Mouse (Mus musculus) bone marrow macrophage, adult 2 months (primary cell): ENCODE data around the gene St6galnac5. TPM values are rescaled to one million over a fixed set of nuclear protein-coding genes. Genes with fewer than 3 reads are reported as not detected.
A peak's percentile ranks its signal among the peaks of the same experiment; 100 is the strongest.

Experiments
- H3K27ac ChIP-seq: 2 replicates; pipeline ENCODE4 v1.5.1; 2012; ENCODE audit warnings: low read depth, low read length; ENCODE audit not compliant: insufficient read depth
- H3K4me1 ChIP-seq: 2 replicates; pipeline ENCODE4 v1.6.1; 2012; ENCODE audit warnings: low read length; ENCODE audit not compliant: control insufficient read depth, insufficient read depth
- H3K4me3 ChIP-seq: 2 replicates; pipeline ENCODE4 v1.5.1; 2012; ENCODE audit warnings: mild to moderate bottlenecking, low read length, moderate library complexity; ENCODE audit not compliant: insufficient read depth
- CTCF ChIP-seq: IDR thresholded peaks from 2 replicates; pipeline ENCODE4 v1.5.1; 2012; ENCODE audit warnings: low read depth, mild to moderate bottlenecking, low read length, moderate library complexity
- POLR2A ChIP-seq: IDR thresholded peaks from 2 replicates; pipeline ENCODE4 v1.6.1; 2012; ENCODE audit warnings: mild to moderate bottlenecking, low read depth, low read length, borderline replicate concordance
- polyA plus RNA-seq: library from polyadenylated mRNA; stranded (reverse); fragments of >200 nt; gene quantifications from 2 replicates; pipeline ENCODE4 v1.2.4, GENCODE M21; 2012; ENCODE audit not compliant: missing spikeins, insufficient read depth, insufficient read length

The St6galnac5 gene
- polyA plus RNA-seq, 1 experiment, result not detected

DNA sequence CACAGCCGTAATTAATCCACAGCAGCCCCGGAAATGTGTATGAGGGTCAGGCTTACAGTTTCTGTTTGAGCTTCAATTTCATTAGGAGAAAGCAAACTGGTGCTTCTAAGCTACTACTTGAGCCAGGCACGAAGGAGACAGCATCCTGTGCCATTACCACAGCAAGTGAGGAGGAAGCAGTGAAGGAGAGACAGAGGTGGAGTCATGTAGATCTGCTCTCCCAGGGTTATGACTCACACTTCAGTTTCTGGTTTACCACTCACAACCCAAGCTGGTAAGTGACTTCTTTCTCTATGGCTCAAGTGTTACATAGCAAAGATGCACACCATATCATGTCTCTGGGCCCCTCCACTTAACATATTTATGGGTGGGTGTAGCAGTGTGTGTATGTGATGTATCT, 61.7 kb downstream of the St6galnac5 start:
- Histone ChIP-seq H3K4me3 (no peak overlapping the region), H3K4me1 (peaks cover 7% of the 10 kb centered on the region; the same call in 1 of the 2 replicates), H3K27ac (no peak overlapping the region)
- TF ChIP-seq POLR2A, result no peak
- no peak for TF ChIP-seq CTCF

DNA sequence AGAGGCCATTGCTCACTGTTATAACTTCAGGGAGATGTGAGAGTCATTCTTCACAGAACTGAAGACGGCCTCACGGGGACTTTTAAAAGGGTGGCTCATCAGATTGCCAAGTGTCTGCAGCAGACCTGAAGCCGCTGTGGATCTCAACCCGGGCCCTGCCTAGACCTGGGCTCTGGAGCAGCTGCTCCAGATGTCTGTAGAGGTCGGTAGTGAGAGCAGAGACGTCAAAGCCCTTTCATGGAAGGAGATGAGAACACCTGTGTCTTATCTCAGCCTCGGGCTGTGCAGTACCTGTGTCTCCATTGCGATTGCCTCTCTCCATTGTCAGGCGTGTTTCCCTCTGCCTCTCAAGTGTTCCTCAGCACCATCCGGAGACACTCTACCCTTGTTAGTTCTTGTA, 62.9 kb downstream of the St6galnac5 start:
- H3K4me3 ChIP-seq, result no peak overlapping the region
- H3K4me1 ChIP-seq, result peaks cover 7% of the 10 kb centered on the region; the same call in 1 of the 2 replicates
- TF ChIP-seq POLR2A (no peak), CTCF (no peak)
- H3K27ac ChIP-seq, result no peak overlapping the region

DNA sequence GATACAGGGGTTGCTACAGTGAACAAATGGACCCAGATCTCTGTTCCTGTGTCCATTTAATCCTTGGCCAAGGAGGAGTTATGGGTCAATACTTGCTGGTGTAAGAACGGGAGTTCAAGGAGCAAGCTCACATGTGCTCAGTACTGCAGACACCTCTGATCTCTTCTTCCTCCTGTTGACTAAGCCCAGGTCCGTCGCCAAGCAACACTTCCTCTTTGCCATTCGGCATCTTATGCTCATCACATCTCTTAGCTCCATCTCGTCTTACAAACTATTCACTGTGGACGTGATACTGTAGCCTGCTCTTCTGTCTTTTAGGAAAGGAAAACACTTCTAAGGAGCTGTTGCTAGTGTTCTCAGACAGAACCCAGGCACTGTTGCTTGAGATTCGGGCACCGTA, 64.5 kb downstream of the St6galnac5 start:
- H3K27ac ChIP-seq, result no peak overlapping the region
- H3K4me3 ChIP-seq, result no peak overlapping the region
- peaks cover 16% of the 10 kb centered on the region for H3K4me1 ChIP-seq
- TF ChIP-seq CTCF, result no peak
- no peak for TF ChIP-seq POLR2A

DNA sequence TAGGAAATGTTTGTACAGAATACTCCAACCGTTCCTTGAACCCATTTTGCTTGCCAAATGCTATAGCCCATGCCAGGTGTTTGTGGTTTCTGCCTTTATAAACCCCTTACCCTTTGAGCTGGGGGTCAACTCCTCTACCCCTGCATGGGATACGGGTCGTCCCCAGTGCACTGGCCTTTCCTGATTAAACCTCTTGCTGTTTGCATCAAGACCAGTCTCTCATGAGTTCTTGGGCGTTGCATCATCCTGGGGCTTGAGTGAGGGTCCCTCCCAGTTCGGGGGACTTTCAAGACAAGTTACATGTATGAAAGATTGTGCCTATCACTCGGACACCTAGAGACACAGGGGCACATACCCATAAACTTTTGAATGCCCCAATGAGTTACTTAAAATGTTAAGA, 67.7 kb downstream of the St6galnac5 start:
- Histone ChIP-seq H3K4me3 (no peak overlapping the region), H3K4me1 (peaks cover 22% of the 10 kb centered on the region), H3K27ac (no peak overlapping the region)
- no peak for TF ChIP-seq POLR2A
- no peak for TF ChIP-seq CTCF

DNA sequence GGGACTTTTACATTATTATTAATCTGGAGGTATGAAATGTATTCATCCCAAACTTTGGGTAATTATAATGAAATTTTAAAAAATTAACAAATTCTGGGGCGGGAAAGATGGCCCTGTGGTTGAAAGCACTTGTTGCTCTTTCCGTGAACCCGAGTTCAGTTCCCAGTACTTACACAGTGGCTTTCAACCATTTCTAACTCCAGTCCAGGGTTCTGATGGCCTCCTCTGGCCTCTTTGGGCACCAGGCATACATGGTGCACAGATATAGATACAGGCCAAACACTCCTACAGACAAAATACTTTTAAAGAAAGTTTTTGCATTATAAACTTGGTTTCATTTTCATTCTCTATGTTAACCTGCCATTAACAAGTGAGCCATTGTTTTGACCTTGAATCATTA, 68.4 kb downstream of the St6galnac5 start:
- Histone ChIP-seq H3K4me1 (peaks cover 22% of the 10 kb centered on the region), H3K27ac (no peak overlapping the region), H3K4me3 (no peak overlapping the region)
- TF ChIP-seq CTCF, result no peak
- no peak for TF ChIP-seq POLR2A

DNA sequence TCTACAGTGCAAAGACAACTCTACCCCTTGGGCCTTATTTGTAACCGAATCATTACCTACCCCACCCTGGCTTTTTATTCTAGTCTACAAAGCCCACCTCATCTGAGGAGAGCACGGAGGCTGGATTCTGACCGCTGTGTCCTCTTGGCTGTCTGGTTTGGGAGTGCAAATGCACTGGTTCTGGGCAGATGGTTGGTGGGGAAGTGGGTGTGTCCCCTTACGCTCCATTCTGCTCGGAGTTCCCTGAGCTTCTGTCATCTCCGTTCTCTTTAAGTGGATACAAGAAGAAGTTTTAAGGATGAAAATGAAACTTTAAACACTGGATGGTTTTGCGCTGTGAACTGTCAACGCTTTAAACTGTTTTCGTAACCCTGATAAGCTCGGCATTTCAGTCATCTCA, 68.9 kb downstream of the St6galnac5 start:
- Histone ChIP-seq H3K4me1 (peaks cover 22% of the 10 kb centered on the region), H3K27ac (peak overlapping the region; percentile 93), H3K4me3 (peak overlapping the region; percentile 47)
- no peak for TF ChIP-seq POLR2A
- no peak for TF ChIP-seq CTCF

DNA sequence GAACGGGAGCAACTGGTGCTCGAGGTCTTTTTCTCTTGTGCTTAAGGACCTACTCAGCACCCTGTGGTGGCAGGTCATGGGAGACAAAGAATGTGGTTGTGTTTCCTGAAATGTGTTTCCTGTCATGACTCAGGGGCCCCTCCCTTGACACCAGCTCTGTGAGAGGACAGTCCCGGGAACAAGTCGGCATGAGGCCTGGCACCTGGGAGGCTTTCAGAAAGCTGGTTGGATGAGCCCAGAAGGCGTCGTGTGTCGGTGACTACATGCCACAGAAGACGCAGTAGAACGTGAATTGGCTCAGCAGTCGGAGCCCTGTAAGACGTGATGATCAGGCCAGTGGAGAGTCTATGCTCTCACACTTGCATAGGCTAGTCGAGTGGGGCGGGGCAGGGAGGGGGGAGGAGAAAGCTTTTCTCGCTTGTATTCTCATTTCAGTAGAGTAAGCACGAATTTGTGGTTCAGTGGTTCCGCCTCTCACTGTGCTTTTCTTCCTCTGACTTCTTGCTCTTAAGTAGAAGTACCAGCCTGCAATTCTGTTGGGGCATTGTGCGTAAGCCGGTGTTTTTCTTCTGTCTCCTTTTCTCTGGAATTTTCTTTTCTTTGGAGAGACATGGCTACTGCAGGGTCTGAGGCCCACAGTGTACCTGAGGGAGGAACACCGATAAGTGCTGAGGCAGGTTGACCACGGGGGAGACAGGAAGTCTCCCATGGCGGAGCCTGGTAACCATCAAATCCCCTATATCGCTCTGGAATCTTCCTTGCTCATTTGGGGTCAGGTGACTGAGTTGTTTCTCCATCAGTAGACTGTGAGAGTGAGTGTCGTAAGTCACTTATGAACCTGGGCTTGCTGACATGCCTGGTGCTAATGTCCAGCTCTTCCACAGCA, 69.6 kb downstream of the St6galnac5 start:
- TF ChIP-seq POLR2A, result no peak
- Histone ChIP-seq H3K4me3 (peak overlapping the region; percentile 47), H3K27ac (peak overlapping the region; percentile 93), H3K4me1 (peaks cover 22% of the 10 kb centered on the region)

DNA sequence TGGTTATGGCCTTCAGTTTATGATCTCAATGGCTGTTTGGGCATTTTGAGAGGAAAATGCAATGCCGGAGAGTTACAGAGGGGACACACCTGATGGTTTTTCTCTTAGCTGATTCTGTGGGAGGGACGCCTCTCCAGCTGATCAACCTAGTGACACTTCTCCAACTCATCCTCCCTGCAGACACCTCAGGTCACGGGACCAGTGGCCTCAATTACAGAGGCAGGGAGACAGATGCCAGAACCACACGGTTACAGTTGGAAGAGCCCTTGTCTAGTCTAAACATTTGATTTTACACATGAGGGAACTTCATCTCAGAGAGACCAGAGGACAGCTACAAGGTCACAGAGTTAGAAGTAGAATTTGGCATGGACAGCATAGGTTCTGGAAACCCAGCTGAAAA, 70.5 kb downstream of the St6galnac5 start:
- Histone ChIP-seq H3K4me3 (no peak overlapping the region), H3K4me1 (peaks cover 22% of the 10 kb centered on the region), H3K27ac (peak overlapping the region; percentile 93)
- TF ChIP-seq CTCF, result no peak

DNA sequence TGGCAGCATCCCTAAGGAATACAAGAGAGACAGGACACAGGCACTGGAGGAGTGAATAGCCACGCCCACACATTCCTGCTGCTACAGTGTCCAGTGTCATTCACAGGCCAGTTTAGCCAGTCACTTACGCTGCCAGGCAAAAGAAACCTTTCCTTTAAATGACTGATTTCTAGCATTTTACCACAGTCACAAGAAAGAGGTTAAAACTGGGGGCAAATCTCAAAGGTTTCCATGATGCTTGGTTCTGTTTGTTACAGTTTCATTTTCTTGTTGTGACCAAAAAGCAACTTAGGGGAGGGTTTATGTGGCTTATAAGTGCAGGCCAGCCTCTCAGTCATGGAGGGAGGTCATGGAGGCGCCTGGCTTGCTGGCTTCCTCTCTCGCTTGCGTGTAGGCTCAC, 74.4 kb downstream of the St6galnac5 start:
- TF ChIP-seq POLR2A (no peak), CTCF (no peak)
- Histone ChIP-seq H3K27ac (no peak overlapping the region), H3K4me1 (peaks cover 18% of the 10 kb centered on the region), H3K4me3 (no peak overlapping the region)

DNA sequence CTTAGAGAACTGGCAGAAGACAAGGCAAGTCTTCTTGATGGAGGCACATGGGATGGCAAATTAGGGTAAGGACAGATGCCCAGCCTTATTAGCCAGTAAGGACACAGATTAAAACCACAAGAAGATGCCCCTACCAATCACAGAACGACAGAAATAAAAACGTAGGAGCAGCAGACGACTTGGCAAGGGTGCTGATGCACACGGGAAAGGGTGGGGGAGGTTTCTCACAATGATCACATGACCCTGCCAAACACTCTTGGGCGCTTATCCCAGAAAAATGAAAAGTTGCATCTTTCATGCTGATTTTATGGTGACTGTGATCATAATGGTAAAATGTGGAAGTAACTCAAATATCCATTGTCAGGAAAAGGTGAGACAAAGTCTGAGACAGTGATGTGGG, 75.0 kb downstream of the St6galnac5 start:
- Histone ChIP-seq H3K27ac (no peak overlapping the region), H3K4me1 (peaks cover 14% of the 10 kb centered on the region), H3K4me3 (no peak overlapping the region)
- no peak for TF ChIP-seq CTCF
